In genomic region chr10:86302318-86302648, GRCm38 (mm10) we compare ENCODE assay signal across 8 mouse cellular contexts. TPM values are rescaled to one million over a fixed set of nuclear protein-coding genes. Genes with fewer than 3 reads are reported as not detected.
A peak's percentile ranks its signal among the peaks of the same experiment; 100 is the strongest.
DNase-seq lines count a peak whose midpoint lies in the region; ATAC-seq and TF ChIP-seq lines count a peak whose summit lies in the region.

No protein-coding gene starts in this region.

- whole genome bisulfite sequencing in liver, embryonic 15.5 days (ENCODE audit: insufficient replicate concordance), result 58% methylated on average over 4 of the region's 4 CpGs

- TF ChIP-seq POLR2A in testis, adult 2 months (IDR thresholded peaks at IDR 0.05; ENCODE audit: control insufficient read depth, low read depth, low read length), result no peak

- no peak overlapping the region for H3K27ac ChIP-seq in testis, adult 2 months (ENCODE audit: control insufficient read depth, insufficient read depth, low read depth, low read length)
- H3K27ac ChIP-seq in liver, embryonic 15.5 days (replicated peaks), result no peak overlapping the region

- peaks cover 12% of the 10 kb centered on the region for H3K4me1 ChIP-seq in testis, adult 2 months (ENCODE audit: control insufficient read depth, insufficient read depth, low read length)
- H3K4me1 ChIP-seq in liver, embryonic 15.5 days (replicated peaks), result peaks cover 32% of the 10 kb centered on the region

- no peaks in the 10 kb centered on the region for H3K27me3 ChIP-seq in testis, adult 2 months (ENCODE audit: control insufficient read depth, insufficient read depth, low read length)
- peaks cover 52% of the 10 kb centered on the region for H3K27me3 ChIP-seq in liver, embryonic 15.5 days

- TF ChIP-seq CTCF in testis, adult 2 months (IDR thresholded peaks at IDR 0.05; ENCODE audit: control insufficient read depth, insufficient read depth, insufficient replicate concordance, low read depth, low read length), result no peak

- no peak for ATAC-seq in liver, embryonic 15.5 days (ENCODE audit: insufficient read depth)

- peak; percentile 27 for DNase-seq in cerebellum, postnatal 25 days
- DNase-seq in cerebellum, postnatal 36 days, result no peak
- DNase-seq in testis, postnatal 10 days (ENCODE audit: low spot score), result no peak
- no peak for DNase-seq in c-Kit-positive CD71-positive TER-119-positive erythroid progenitor cells, embryonic 14.5 days (ENCODE audit: low spot score)
- no peak for DNase-seq in adrenal gland, adult 8-10 months
- no peak for DNase-seq in layer of hippocampus, adult 18-20 months (ENCODE audit: low spot score in 2 of 2)

- H3K9me3 ChIP-seq in liver, embryonic 15.5 days (replicated peaks), result no peaks in the 10 kb centered on the region

- H3K36me3 ChIP-seq in testis, adult 2 months (ENCODE audit: control insufficient read depth, insufficient read depth, low read length), result no peaks in the 10 kb centered on the region
- H3K36me3 ChIP-seq in liver, embryonic 15.5 days (replicated peaks), result no peaks in the 10 kb centered on the region

- H3K9ac ChIP-seq in liver, embryonic 15.5 days, result no peak overlapping the region

- peak overlapping the region; percentile 72; the same call in 1 of the 2 replicates for H3K4me2 ChIP-seq in liver, embryonic 15.5 days

- peak overlapping the region; percentile 13 for H3K4me3 ChIP-seq in testis, adult 2 months (ENCODE audit: control insufficient read depth, low read depth, low read length)
- no peak overlapping the region for H3K4me3 ChIP-seq in liver, embryonic 15.5 days (replicated peaks)

RNA-seq across cellular contexts. Expression of gene Timp3, which starts 2.1 kb away (rescaled TPM):
- 9.1 and 12.0 TPM in 2 replicates for polyA plus RNA-seq in testis, adult 2 months (2012; rRNA removed)
- 6.3 and 6.7 TPM in 2 replicates for polyA plus RNA-seq in liver, embryonic 15.5 days (2015; fragmentation: Nextera tagmentation; extraction: Ambion mirVana)
- total RNA-seq in adrenal gland, adult 8-10 months (2022), result 100 to 1,000 TPM; 495 to 753 (median 629) TPM
- 10 to 100 TPM; 58.1 to 59.9 TPM for total RNA-seq in layer of hippocampus, adult 18-20 months (2021)

Comparison
In these comparisons a context has a peak if more than half of its experiments do, and no peak if none do; other contexts are left out.
1. DNase-seq: peak in cerebellum, postnatal 25 days (2 of 2); none in cerebellum, postnatal 36 days (0 of 2), testis, postnatal 10 days (single experiment), c-Kit-positive CD71-positive TER-119-positive erythroid progenitor cells, embryonic 14.5 days (single experiment), adrenal gland, adult 8-10 months (single experiment) and layer of hippocampus, adult 18-20 months (0 of 2).
2. RNA of gene Timp3, which starts 2.1 kb away (total RNA-seq): 495 to 753 TPM in adrenal gland, adult 8-10 months; 58.1 to 59.9 TPM in layer of hippocampus, adult 18-20 months; every median in the first group is over 4 times any median in the second.